Mouse (Mus musculus): Measurements from ENCODE around the gene Ttc7b. TPM values are rescaled to one million over a fixed set of nuclear protein-coding genes. Genes with fewer than 3 reads are reported as not detected.

The Ttc7b gene
- polyA plus RNA-seq, 1 experiment: 52.4 TPM

DNA sequence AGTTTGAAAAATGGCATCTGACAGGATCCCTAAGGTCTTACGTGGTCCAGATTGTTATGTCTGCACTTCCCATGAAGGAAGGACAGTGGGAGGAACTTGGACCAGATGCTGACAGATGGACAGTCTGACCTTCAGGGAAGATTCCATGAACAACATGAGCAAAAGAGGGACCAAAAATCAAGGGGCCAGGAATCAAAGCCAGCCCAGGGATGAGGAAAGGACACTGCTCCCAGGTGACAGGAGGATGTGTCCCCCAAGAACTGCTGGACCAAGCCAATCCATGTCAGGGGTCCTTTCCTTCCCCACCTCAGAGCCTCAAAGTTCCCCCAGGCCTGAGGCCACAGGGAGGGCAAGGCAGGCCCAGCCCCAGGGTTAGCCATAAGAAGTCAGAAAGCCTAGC, 6.0 kb downstream of the Ttc7b start:
- TF ChIP-seq POLR2A (IDR thresholded peaks at IDR 0.05; ENCODE audit: borderline replicate concordance, extremely low read depth, low read depth, low read length): no peak
- no peak for TF ChIP-seq CTCF (IDR thresholded peaks at IDR 0.05; ENCODE audit: insufficient read depth, low read length)
- H3K4me1 ChIP-seq (ENCODE audit: control insufficient read depth, insufficient read depth, low read length): peaks cover 7% of the 10 kb centered on the region
- WGBS: 44% methylated on average over 1 of the region's 1 CpGs
- DNase-seq: no peak
- H3K4me3 ChIP-seq (replicated peaks; ENCODE audit: extremely low read depth, low read depth, low read length): no peak overlapping the region

DNA sequence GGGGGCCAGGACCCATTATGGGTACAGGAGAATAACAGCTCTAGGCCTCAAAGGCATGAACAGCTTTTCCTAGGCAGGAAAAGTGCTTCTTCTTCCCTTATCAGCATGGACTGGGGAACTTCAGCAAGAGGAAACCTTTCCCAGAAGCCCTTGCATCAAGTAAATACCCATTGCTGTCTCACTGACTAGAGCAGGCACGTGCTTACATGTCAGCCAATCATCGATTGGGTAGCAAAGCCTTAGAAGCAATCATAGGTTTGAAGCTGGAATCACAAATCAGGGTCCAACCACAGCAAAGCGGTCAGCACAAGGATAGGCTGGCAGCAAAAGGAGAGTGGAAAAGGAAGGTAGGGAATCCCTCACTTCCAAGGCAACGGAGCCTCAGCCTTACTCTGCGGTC, 7.5 kb downstream of the Ttc7b start:
- H3K4me1 ChIP-seq (ENCODE audit: control insufficient read depth, insufficient read depth, low read length): peaks cover 2% of the 10 kb centered on the region; the same call in 1 of the 2 replicates
- 91% methylated on average over 5 of the region's 5 CpGs for WGBS
- TF ChIP-seq CTCF (IDR thresholded peaks at IDR 0.05; ENCODE audit: insufficient read depth, low read length) (no peak), POLR2A (IDR thresholded peaks at IDR 0.05; ENCODE audit: borderline replicate concordance, extremely low read depth, low read depth, low read length) (no peak)
- H3K4me3 ChIP-seq (replicated peaks; ENCODE audit: extremely low read depth, low read depth, low read length): no peak overlapping the region
- no peak for DNase-seq

DNA sequence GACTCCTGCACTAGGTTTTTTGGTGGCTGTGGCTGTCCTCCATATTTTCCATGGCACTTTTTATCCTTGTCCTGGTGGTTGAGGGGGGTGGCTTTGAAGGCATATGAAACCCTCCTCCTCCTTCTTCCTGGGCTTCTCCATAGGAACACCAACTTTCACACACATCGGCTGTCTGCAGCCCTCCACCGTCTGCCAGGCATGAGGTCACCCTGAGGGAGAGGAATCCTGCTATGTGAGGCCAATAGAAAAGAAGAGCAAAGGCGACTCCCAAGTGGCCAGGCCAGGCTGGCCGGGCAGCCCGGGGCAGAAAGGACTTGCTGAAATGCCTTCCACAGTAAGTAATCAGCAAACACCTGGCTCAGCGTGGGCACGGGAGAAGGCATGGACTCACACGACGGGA, 8.0 kb downstream of the Ttc7b start:
- WGBS: 64% methylated on average over 9 of the region's 9 CpGs
- no peak overlapping the region for H3K4me3 ChIP-seq (replicated peaks; ENCODE audit: extremely low read depth, low read depth, low read length)
- DNase-seq: no peak
- no peak for TF ChIP-seq CTCF (IDR thresholded peaks at IDR 0.05; ENCODE audit: insufficient read depth, low read length)
- no peak for TF ChIP-seq POLR2A (IDR thresholded peaks at IDR 0.05; ENCODE audit: borderline replicate concordance, extremely low read depth, low read depth, low read length)
- H3K4me1 ChIP-seq (ENCODE audit: control insufficient read depth, insufficient read depth, low read length): peaks cover 2% of the 10 kb centered on the region; the same call in 1 of the 2 replicates

DNA sequence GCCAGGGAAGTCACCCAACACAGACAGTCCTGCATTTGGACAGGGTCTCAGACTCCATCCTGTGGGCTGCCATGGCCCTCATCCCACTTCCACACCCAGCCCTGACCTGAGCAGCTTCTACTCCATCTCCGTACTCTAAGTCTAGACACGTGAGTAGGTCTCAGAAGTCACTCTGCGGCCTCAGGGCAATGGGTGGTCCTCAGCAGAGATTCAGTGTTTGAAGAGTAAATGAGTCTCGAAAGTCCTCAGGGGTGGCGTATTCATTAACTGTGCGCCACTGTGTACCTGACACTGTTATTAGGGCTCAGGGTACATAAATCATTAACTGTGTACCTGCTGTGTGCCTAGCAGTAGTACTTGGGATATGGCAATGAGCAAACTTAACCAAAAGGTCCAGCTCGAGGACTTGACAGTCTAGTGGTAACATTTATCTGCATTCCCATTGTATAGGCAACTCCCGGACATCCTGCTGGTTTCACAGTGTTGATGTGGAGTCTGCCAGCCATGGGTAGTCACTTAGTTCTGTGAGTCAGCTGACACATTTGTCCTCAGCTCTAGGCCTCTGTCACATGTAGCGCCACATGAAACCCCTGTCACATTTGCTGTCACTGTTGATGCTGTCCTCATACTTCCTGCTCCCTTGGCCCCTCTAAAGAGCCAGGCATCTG, 10.9 kb downstream of the Ttc7b start:
- 80% methylated on average over 9 of the region's 9 CpGs for WGBS
- H3K4me3 ChIP-seq (replicated peaks; ENCODE audit: extremely low read depth, low read depth, low read length): no peak overlapping the region
- DNase-seq: no peak

DNA sequence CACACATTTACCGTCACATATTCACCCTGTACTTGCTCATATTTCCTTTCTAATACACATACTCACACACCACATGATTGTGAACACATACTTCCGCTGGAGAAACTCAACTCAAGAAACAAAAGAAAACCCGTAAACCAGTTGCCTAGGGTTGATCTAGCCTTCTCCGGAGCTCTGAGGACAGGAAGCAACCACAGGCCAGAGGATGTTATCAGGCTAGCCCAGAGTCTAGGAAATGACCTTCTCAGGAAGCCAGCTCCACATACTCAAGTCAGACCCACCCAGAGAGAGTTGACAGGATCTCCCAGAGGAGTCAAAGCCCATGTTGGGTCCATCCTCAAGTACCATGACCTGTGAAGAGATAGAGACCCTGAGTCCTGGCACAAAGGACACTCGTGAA, 12.0 kb downstream of the Ttc7b start:
- TF ChIP-seq CTCF (IDR thresholded peaks at IDR 0.05; ENCODE audit: insufficient read depth, low read length): no peak
- TF ChIP-seq POLR2A (IDR thresholded peaks at IDR 0.05; ENCODE audit: borderline replicate concordance, extremely low read depth, low read depth, low read length): no peak
- no peak for DNase-seq
- 58% methylated on average over 5 of the region's 5 CpGs for WGBS
- peaks cover 3% of the 10 kb centered on the region; the same call in 1 of the 2 replicates for H3K4me1 ChIP-seq (ENCODE audit: control insufficient read depth, insufficient read depth, low read length)
- H3K4me3 ChIP-seq (replicated peaks; ENCODE audit: extremely low read depth, low read depth, low read length): no peak overlapping the region

More for the DNA sequence above, 10.9 kb downstream of the Ttc7b start:
- H3K4me1 ChIP-seq (ENCODE audit: control insufficient read depth, insufficient read depth, low read length): peaks cover 3% of the 10 kb centered on the region; the same call in 1 of the 2 replicates
- TF ChIP-seq POLR2A (IDR thresholded peaks at IDR 0.05; ENCODE audit: borderline replicate concordance, extremely low read depth, low read depth, low read length): no peak
- TF ChIP-seq CTCF (IDR thresholded peaks at IDR 0.05; ENCODE audit: insufficient read depth, low read length): no peak

DNA sequence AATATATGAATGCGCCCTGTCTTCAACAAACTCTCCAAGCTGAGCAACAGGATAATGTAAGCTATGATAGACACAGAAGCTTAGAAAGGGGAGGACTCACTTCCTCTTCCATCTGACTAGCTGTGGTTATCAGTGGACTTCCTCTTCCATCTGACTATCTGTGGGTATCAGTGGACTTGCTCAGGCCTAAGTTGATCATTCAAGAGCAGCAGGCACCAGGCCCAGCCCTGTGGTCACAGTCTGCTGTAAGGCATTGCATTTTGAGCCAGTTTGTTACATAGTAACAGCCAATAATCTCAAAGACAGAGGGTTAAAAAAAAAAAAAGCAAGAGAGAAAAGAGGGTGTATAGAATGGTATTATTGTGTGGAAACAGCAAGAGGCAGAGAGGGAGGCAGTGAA, 15.1 kb downstream of the Ttc7b start:
- TF ChIP-seq CTCF (IDR thresholded peaks at IDR 0.05; ENCODE audit: insufficient read depth, low read length): no peak
- TF ChIP-seq POLR2A (IDR thresholded peaks at IDR 0.05; ENCODE audit: borderline replicate concordance, extremely low read depth, low read depth, low read length): no peak
- Histone ChIP-seq H3K4me3 (replicated peaks; ENCODE audit: extremely low read depth, low read depth, low read length) (no peak overlapping the region), H3K4me1 (ENCODE audit: control insufficient read depth, insufficient read depth, low read length) (peaks cover 4% of the 10 kb centered on the region)
- DNase-seq: no peak
- WGBS: 85% methylated on average over 1 of the region's 1 CpGs

DNA sequence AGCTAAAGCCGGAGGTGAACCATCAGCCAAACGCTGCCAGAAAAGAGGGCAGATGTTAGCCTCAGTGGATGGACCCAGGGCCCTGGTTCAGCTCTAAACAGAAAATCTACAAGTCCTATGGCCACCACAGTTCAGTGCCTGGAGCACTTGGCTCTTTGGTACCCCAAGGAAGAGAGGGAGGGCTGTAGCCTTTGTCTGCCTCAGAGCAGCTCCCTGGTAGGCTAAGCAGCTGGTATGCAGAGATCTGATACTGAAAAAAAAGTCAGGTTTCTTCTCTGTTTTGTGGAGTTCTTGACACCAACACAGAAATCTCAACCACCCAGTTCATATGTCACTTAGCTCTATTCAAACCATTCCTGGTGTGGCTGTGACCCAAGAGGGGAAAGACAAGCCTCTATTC, 16.0 kb downstream of the Ttc7b start:
- 89% methylated on average over 2 of the region's 2 CpGs for WGBS
- peaks cover 5% of the 10 kb centered on the region for H3K4me1 ChIP-seq (ENCODE audit: control insufficient read depth, insufficient read depth, low read length)

DNA sequence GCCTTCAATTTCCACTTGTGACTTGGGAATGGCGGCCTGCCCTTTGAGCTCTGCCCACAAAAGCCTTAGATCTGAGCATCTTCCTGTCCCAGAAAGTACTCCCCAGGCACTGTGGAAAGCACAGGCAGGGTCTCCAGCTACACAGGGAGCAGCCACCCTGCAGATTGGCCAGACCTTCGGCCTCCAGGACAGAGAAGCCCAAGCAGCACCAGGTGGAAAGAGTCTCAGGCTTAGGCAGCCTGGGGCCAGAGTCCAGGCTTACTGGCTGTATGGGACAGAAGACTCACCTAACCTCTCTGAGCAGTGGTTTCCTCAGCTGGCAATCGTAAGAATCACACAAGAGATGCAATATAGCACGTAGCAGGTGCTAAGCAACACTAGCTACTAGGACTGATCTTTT, 17.0 kb downstream of the Ttc7b start:
- no peak overlapping the region for H3K4me3 ChIP-seq (replicated peaks; ENCODE audit: extremely low read depth, low read depth, low read length)
- DNase-seq: no peak
- WGBS: 90% methylated on average over 4 of the region's 4 CpGs
- TF ChIP-seq CTCF (IDR thresholded peaks at IDR 0.05; ENCODE audit: insufficient read depth, low read length) (no peak), POLR2A (IDR thresholded peaks at IDR 0.05; ENCODE audit: borderline replicate concordance, extremely low read depth, low read depth, low read length) (no peak)
- H3K4me1 ChIP-seq (ENCODE audit: control insufficient read depth, insufficient read depth, low read length): peaks cover 5% of the 10 kb centered on the region; the same call in 1 of the 2 replicates

More for the DNA sequence above, 16.0 kb downstream of the Ttc7b start:
- DNase-seq: no peak
- no peak overlapping the region for H3K4me3 ChIP-seq (replicated peaks; ENCODE audit: extremely low read depth, low read depth, low read length)
- TF ChIP-seq POLR2A (IDR thresholded peaks at IDR 0.05; ENCODE audit: borderline replicate concordance, extremely low read depth, low read depth, low read length) (no peak), CTCF (IDR thresholded peaks at IDR 0.05; ENCODE audit: insufficient read depth, low read length) (no peak)

DNA sequence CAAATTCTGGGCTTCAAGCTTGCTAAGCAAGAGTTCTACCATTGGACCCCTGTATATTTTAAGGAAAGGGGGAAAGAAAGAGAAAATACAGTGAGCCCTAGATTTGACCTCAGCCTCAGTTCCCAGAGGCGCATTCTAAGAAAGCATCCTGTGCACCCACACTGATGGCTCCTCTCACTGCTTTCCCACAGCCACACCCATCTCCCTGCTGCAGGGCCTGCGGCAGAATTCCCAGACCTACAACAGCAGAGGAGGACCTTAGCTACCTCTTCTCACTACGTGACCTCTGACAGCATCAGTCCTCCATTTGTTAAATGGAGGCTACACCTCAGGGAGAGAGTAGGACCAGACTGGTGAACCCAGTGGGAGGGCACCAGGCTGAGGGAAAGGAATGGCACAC, 18.1 kb downstream of the Ttc7b start:
- WGBS: 58% methylated on average over 3 of the region's 3 CpGs
- TF ChIP-seq CTCF (IDR thresholded peaks at IDR 0.05; ENCODE audit: insufficient read depth, low read length): no peak
- TF ChIP-seq POLR2A (IDR thresholded peaks at IDR 0.05; ENCODE audit: borderline replicate concordance, extremely low read depth, low read depth, low read length): no peak

DNA sequence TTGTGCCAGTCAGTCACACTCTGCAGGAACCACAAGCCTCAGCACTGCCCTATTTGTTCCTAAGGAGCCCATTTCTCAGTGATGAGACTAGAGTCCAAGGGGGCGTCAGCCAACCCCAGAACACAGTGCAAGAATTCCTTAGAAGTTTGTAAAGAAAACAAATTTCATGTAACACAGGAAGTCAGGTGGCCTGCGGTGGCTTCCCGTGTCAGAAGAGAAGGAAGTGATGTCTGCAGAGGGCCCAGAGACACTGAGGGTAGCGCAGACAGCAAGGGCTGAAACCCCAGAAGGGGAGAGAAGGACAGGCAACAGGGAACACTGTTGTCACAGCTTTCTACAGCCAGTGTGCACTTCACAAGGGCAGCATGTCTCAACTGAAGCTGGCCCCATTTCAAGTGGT, 19.4 kb downstream of the Ttc7b start:
- WGBS: 48% methylated on average over 4 of the region's 4 CpGs
- Histone ChIP-seq H3K4me3 (replicated peaks; ENCODE audit: extremely low read depth, low read depth, low read length) (no peak overlapping the region), H3K4me1 (ENCODE audit: control insufficient read depth, insufficient read depth, low read length) (peaks cover 2% of the 10 kb centered on the region; the same call in 1 of the 2 replicates)
- no peak for TF ChIP-seq POLR2A (IDR thresholded peaks at IDR 0.05; ENCODE audit: borderline replicate concordance, extremely low read depth, low read depth, low read length)
- no peak for TF ChIP-seq CTCF (IDR thresholded peaks at IDR 0.05; ENCODE audit: insufficient read depth, low read length)
- no peak for DNase-seq

More for the DNA sequence above, 18.1 kb downstream of the Ttc7b start:
- H3K4me1 ChIP-seq (ENCODE audit: control insufficient read depth, insufficient read depth, low read length): peaks cover 5% of the 10 kb centered on the region; the same call in 1 of the 2 replicates
- no peak for DNase-seq
- no peak overlapping the region for H3K4me3 ChIP-seq (replicated peaks; ENCODE audit: extremely low read depth, low read depth, low read length)
